Mouse (Mus musculus) forebrain, embryonic 10.5 days (tissue): Measurements from ENCODE around the gene Ugcg. TPM values are rescaled to one million over a fixed set of nuclear protein-coding genes. Genes with fewer than 3 reads are reported as not detected.

Experiments
- DNase-seq: peaks from one replicate; pipeline ENCODE4 v3.0.0-alpha.2; 2017; ENCODE audit warnings: low spot score; ENCODE audit errors: extremely low spot score
- H3K27ac ChIP-seq: fragments of 300-500 bp; sonication (generic); 2 replicates; pipeline ENCODE4 v1.5.1; 2016; ENCODE audit warnings: mild to moderate bottlenecking
- H3K27me3 ChIP-seq: fragments of 300-500 bp; sonication (generic); 2 replicates; pipeline ENCODE4 v1.6.1; 2016; ENCODE audit warnings: mild to moderate bottlenecking; ENCODE audit not compliant: poor library complexity, severe bottlenecking
- H3K36me3 ChIP-seq: fragments of 300-500 bp; sonication (generic); replicated peaks from 2 replicates; pipeline ENCODE4 v1.6.1; 2016; ENCODE audit warnings: mild to moderate bottlenecking, moderate library complexity
- H3K4me1 ChIP-seq: fragments of 300-500 bp; sonication (generic); 2 replicates; pipeline ENCODE4 v1.6.1; 2016
- H3K4me3 ChIP-seq: fragments of 300-500 bp; sonication (generic); 2 replicates; pipeline ENCODE4 v1.5.1; 2016; ENCODE audit warnings: mild to moderate bottlenecking, moderate library complexity
- H3K9me3 ChIP-seq: fragments of 300-500 bp; sonication (generic); 2 replicates; pipeline ENCODE4 v1.6.1; 2016; ENCODE audit warnings: mild to moderate bottlenecking, moderate library complexity
- WGBS: fragments of 180-500 bp; shearing (Covaris S2); methylation state at CpG from one replicate; pipeline ENCODE4 v1.1.7; 2016; 5-methylcytosine and 5-hydroxymethylcytosine counted together
- polyA plus RNA-seq: library from polyadenylated mRNA; unstranded; fragments of >200 nt; fragmentation: Nextera tagmentation; extraction: Ambion mirVana; gene quantifications from 2 replicates; pipeline ENCODE4 v1.2.1, GENCODE M21; 2016

Ugcg gene
- polyA plus RNA-seq, 1 experiment from 2014 or later: 11.7 TPM

DNA sequence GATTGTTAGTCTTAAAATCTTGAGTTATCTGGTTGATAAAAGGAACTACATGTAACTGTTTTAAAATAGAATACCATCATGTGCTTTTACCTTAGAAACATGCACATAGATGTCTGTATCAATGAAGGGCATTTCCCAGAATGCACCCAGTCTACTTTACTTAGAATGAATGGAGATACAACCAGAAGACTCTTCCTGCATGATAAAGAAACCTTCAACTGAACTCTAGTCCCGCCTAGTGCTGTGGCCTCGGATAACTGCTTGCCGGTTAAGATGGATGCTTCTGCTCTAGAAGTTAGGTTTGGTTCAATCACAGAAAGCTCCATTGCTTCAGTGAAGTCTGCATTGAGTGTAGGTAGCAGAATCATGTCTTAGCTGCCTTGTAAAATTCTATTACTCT, 26.5 kb downstream of the Ugcg start:
- peaks cover 70% of the 10 kb centered on the region for H3K36me3 ChIP-seq
- no peak for DNase-seq
- H3K4me1 ChIP-seq: no peaks in the 10 kb centered on the region
- WGBS: 93% methylated on average over 3 of the region's 3 CpGs
- no peaks in the 10 kb centered on the region for H3K27me3 ChIP-seq
- H3K27ac ChIP-seq: no peak overlapping the region
- H3K4me3 ChIP-seq: no peak overlapping the region
- no peaks in the 10 kb centered on the region for H3K9me3 ChIP-seq

- Histone ChIP-seq H3K4me3 (no peak overlapping the region), H3K36me3 (peaks cover 70% of the 10 kb centered on the region), H3K4me1 (no peaks in the 10 kb centered on the region), H3K27me3 (no peaks in the 10 kb centered on the region), H3K27ac (no peak overlapping the region), H3K9me3 (no peaks in the 10 kb centered on the region)
- WGBS: 97% methylated on average over 7 of the region's 7 CpGs
- no peak for DNase-seq
These were observed 28.0 kb downstream of the Ugcg start for GRCm38 (mm10) chr4:59217101-59217500.

DNA sequence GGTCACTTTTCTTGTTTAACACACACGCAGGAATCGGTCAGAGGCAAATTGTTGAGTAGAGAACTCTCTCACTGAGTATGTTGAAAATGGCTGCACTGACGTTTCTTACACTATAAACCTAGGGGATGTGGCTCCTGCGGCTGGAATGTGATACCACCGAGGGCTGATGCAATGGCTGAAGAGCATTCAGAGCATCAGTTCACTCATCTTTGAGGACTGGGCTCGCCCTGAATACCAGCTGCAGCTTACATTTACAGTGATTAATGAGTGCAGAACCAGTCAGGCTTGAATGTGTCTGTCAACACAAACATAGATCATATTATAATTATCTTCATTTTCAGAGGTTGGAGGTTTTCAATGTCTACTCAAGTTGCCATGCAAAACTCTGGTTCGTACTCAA, 29.1 kb downstream of the Ugcg start:
- 92% methylated on average over 7 of the region's 7 CpGs for WGBS

GRCm38 (mm10) chr4:59222226-59222625, 33.2 kb downstream of the Ugcg start:
- 98% methylated on average over 9 of the region's 9 CpGs for WGBS
- Histone ChIP-seq H3K4me1 (no peaks in the 10 kb centered on the region), H3K27me3 (no peaks in the 10 kb centered on the region)

More for the DNA sequence above, 29.1 kb downstream of the Ugcg start:
- Histone ChIP-seq H3K36me3 (peaks cover 75% of the 10 kb centered on the region), H3K9me3 (no peaks in the 10 kb centered on the region), H3K27ac (no peak overlapping the region), H3K27me3 (no peaks in the 10 kb centered on the region), H3K4me1 (no peaks in the 10 kb centered on the region), H3K4me3 (no peak overlapping the region)
- no peak for DNase-seq

DNA sequence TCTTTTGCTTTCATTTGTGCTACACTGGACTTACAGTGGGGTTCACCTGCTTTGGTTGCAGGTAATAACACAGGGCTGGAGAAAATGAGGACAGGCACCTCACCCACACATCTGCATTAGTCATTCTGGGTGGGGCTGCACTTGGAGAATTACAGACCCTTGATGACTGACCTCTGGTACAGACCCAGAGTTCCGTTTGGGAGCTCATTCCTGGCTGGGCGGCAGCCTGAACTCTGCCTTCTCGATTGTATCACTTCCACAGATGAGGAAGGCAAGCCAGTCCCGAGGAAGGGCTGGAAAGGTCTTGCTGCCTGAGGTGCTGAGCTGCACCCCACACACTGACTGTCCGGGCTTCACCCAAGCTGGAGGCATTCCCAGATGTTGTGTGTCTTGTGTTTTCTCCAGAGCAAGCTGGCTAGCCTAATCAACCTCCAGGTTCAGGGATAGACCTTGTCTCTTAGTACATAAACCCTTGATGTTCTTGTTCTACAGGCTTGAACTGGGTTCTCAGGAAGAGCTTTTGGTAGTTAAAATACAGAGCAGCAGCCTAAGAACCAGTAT, 34.1 kb downstream of the Ugcg start:
- H3K4me1 ChIP-seq: no peaks in the 10 kb centered on the region
- H3K27ac ChIP-seq: no peak overlapping the region
- H3K9me3 ChIP-seq: no peaks in the 10 kb centered on the region
- peaks cover 56% of the 10 kb centered on the region for H3K36me3 ChIP-seq
- H3K4me3 ChIP-seq: no peak overlapping the region
- DNase-seq: no peak
- H3K27me3 ChIP-seq: no peaks in the 10 kb centered on the region
- WGBS: 87% methylated on average over 5 of the region's 5 CpGs

More at GRCm38 (mm10) chr4:59222226-59222625, 33.2 kb downstream of the Ugcg start:
- H3K4me3 ChIP-seq: no peak overlapping the region
- no peak for DNase-seq
- peaks cover 62% of the 10 kb centered on the region for H3K36me3 ChIP-seq
- H3K9me3 ChIP-seq: no peaks in the 10 kb centered on the region
- H3K27ac ChIP-seq: no peak overlapping the region

DNA sequence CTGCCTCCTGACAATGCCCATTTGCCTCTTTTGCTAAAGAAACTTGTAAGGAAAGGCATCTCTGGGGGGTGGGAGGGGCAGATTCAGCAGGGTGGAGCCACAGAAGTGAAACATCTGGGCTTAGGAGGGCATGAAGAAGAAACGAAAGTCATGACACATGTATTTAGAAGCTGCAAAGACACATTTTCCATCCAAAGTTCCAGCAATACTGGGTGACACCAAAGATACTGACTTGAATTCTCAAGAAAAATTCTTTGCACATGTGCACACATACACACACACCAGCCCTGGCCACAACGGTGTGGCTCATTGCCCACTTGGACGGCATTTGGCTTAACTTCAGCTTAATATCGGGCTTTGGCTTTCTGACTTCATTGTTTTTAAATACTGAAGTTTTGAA, 35.8 kb downstream of the Ugcg start:
- Histone ChIP-seq H3K9me3 (no peaks in the 10 kb centered on the region), H3K27me3 (no peaks in the 10 kb centered on the region), H3K4me1 (no peaks in the 10 kb centered on the region), H3K27ac (no peak overlapping the region), H3K36me3 (peaks cover 41% of the 10 kb centered on the region), H3K4me3 (no peak overlapping the region)
- no peak for DNase-seq
- WGBS: 95% methylated on average over 4 of the region's 4 CpGs

- Histone ChIP-seq H3K4me3 (no peak overlapping the region), H3K27me3 (no peaks in the 10 kb centered on the region), H3K27ac (no peak overlapping the region), H3K36me3 (peaks cover 28% of the 10 kb centered on the region), H3K4me1 (no peaks in the 10 kb centered on the region), H3K9me3 (no peaks in the 10 kb centered on the region)
- 92% methylated on average over 9 of the region's 9 CpGs for WGBS
- DNase-seq: no peak
These were observed 38.0 kb downstream of the Ugcg start for GRCm38 (mm10) chr4:59227047-59227446.

DNA sequence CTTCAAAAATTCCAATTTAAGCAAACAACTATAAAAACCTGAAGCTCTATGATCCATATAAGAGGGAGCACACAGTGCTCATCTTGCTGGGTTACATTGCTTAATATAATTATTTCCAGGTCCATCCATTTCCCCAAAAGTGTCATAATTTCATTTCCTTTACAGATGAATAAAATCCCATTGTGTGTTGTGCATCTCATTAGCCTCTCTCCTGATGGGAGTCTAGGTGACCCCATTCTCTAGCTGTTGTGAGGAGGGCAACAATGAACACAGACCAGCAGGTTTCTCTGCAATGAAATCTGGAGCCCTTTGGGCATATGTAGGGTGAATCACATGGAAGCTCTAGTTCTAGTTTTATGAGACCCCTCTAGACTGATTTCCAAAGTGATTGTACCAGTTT, 39.9 kb downstream of the Ugcg start:
- Histone ChIP-seq H3K9me3 (no peaks in the 10 kb centered on the region), H3K4me1 (no peaks in the 10 kb centered on the region), H3K27me3 (no peaks in the 10 kb centered on the region), H3K36me3 (peaks cover 10% of the 10 kb centered on the region), H3K27ac (no peak overlapping the region), H3K4me3 (no peak overlapping the region)
- DNase-seq: no peak

DNA sequence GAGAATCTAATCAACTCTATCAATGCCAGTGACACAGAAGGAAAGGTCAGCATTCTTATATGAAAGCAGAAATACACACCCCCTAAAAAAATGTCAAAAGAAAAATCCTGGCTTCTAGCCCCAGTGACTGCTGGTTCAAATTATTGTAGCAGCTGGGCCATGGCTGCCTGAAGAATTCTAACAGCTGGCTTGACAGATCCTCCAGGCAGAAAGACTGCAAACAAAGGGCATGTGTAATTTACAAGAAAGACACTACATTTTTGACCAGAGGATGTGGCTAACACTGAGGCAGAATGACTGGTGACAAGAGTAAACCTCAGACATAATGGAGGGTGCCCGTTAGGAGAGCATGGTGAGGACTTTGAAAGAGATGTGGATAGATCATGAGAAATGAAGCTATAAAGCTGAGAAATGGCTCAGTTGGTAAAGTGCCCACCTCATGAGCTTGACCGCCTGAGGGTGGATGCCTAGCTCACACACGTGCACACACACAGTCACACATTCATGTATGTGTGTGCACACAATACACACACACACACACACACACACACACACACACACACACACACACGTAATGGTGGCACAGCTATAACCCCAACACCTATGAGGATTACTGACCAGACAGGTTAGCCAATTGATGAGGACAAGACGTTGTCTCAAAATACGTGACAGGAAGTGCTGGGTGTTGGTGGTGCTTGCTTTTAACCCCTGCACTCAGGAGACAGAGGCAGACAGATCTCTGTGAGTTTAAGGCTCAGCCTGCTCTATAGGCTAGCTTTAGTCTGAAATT, 42.4 kb downstream of the Ugcg start:
- no peaks in the 10 kb centered on the region for H3K9me3 ChIP-seq
- no peak overlapping the region for H3K27ac ChIP-seq
- 84% methylated on average over 6 of the region's 6 CpGs for WGBS
- H3K4me3 ChIP-seq: no peak overlapping the region
- DNase-seq: no peak
- H3K36me3 ChIP-seq: no peaks in the 10 kb centered on the region
- no peaks in the 10 kb centered on the region for H3K4me1 ChIP-seq
- H3K27me3 ChIP-seq: no peaks in the 10 kb centered on the region

GRCm38 (mm10) chr4:59234014-59234413, 45.0 kb downstream of the Ugcg start:
- Histone ChIP-seq H3K9me3 (no peaks in the 10 kb centered on the region), H3K4me1 (no peaks in the 10 kb centered on the region), H3K4me3 (no peak overlapping the region), H3K27me3 (no peaks in the 10 kb centered on the region), H3K36me3 (no peaks in the 10 kb centered on the region), H3K27ac (no peak overlapping the region)
- WGBS: 91% methylated on average over 8 of the region's 10 CpGs
- no peak for DNase-seq

DNA sequence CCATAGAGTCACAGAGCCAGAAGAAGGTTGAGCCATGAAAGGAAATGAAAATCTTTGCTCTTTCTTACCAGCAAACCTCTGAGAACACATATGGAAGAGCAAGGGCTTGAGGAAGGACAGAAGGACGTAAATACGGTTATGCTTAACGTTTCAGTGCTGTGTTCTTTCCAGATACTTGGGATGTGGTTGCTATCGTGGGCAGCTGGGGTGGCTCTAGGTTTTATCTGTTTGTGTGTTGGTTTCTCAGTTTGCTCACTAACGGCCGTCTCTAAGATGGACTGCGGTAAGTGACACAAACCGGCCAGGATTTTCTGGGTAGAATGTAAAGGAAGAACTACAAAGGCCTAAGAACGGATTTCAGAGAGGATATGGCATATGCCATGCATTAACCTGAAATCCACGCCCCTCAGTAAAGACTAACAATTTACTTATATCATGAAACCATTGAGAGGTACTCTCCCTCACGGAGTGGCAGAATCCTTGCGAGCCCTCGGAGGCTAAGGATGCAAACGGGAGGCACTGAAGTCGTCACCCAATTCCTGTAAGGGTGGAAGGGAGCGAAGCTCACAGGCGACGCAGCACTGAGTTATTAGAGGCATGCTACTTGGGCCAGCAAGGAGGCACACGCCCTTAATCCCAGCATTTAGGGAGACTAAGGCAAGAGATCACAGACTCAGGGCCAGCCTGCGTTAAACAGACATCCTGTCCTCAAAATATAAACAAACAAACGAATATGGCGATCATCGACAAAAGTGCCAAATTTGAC, 45.6 kb downstream of the Ugcg start:
- H3K9me3 ChIP-seq: no peaks in the 10 kb centered on the region
- no peaks in the 10 kb centered on the region for H3K27me3 ChIP-seq
- no peak for DNase-seq
- H3K4me1 ChIP-seq: peaks cover 4% of the 10 kb centered on the region
- no peaks in the 10 kb centered on the region for H3K36me3 ChIP-seq
- 91% methylated on average over 23 of the region's 23 CpGs for WGBS
- H3K27ac ChIP-seq: no peak overlapping the region
- H3K4me3 ChIP-seq: no peak overlapping the region

- DNase-seq: no peak
- no peak overlapping the region for H3K4me3 ChIP-seq
- 94% methylated on average over 3 of the region's 3 CpGs for WGBS
- no peak overlapping the region for H3K27ac ChIP-seq
- H3K36me3 ChIP-seq: no peaks in the 10 kb centered on the region
- H3K4me1 ChIP-seq: peaks cover 8% of the 10 kb centered on the region
- H3K27me3 ChIP-seq: no peaks in the 10 kb centered on the region
- H3K9me3 ChIP-seq: no peaks in the 10 kb centered on the region
These were observed 47.3 kb downstream of the Ugcg start for GRCm38 (mm10) chr4:59236362-59236761.
